Comparison of ENCODE assay signal across 8 mouse cellular contexts in genomic region chr5:30920621-30921020, GRCm38 (mm10). TPM values are rescaled to one million over a fixed set of nuclear protein-coding genes. Genes with fewer than 3 reads are reported as not detected.
A peak's percentile ranks its signal among the peaks of the same experiment; 100 is the strongest.
DNase-seq lines count a peak whose midpoint lies in the region; ATAC-seq and TF ChIP-seq lines count a peak whose summit lies in the region.

No protein-coding gene starts in this region.

- H3K36me3 ChIP-seq in midbrain, embryonic 10.5 days: peaks cover 10% of the 10 kb centered on the region
- no peaks in the 10 kb centered on the region; the same call in 1 of the 2 replicates for H3K36me3 ChIP-seq in midbrain, embryonic 11.5 days (ENCODE audit: control insufficient read depth, insufficient read depth, low read length)
- peaks cover 36% of the 10 kb centered on the region for H3K36me3 ChIP-seq in hindbrain, embryonic 10.5 days
- H3K36me3 ChIP-seq in liver, embryonic 12.5 days: peaks cover 47% of the 10 kb centered on the region
- H3K36me3 ChIP-seq in stomach, postnatal 0 days (ENCODE audit: control insufficient read depth, insufficient read depth, low read length): peaks cover 16% of the 10 kb centered on the region

- no peak for TF ChIP-seq EP300 in stomach, postnatal 0 days (optimal IDR thresholded peaks at IDR 0.05)

- no peak; the same call in 1 of the 2 replicates for ATAC-seq in midbrain, embryonic 11.5 days (ENCODE audit: low FRiP score)
- ATAC-seq in liver, embryonic 12.5 days: no peak
- ATAC-seq in stomach, postnatal 0 days (ENCODE audit: low FRiP score, low TSS enrichment): peak; percentile 21; the same call in 1 of the 2 replicates

- no peak overlapping the region for H3K9ac ChIP-seq in midbrain, embryonic 11.5 days (ENCODE audit: low read length)
- H3K9ac ChIP-seq in liver, embryonic 12.5 days: peak overlapping the region; percentile 70
- H3K9ac ChIP-seq in stomach, postnatal 0 days (ENCODE audit: low read length): peak overlapping the region; percentile 41; the same call in 1 of the 2 replicates

- no peak overlapping the region for H3K4me2 ChIP-seq in midbrain, embryonic 11.5 days
- peak overlapping the region; percentile 86 for H3K4me2 ChIP-seq in liver, embryonic 12.5 days
- peak overlapping the region; percentile 77 for H3K4me2 ChIP-seq in stomach, postnatal 0 days (replicated peaks; ENCODE audit: low read depth)

- peak overlapping the region; percentile 10; the same call in 1 of the 2 replicates for H3K27ac ChIP-seq in midbrain, embryonic 10.5 days (replicated peaks)
- H3K27ac ChIP-seq in midbrain, embryonic 11.5 days (ENCODE audit: low read depth, low read length): no peak overlapping the region
- H3K27ac ChIP-seq in hindbrain, embryonic 10.5 days: peak overlapping the region; percentile 46; the same call in 1 of the 2 replicates
- peak overlapping the region; percentile 86; the same call in 1 of the 2 replicates for H3K27ac ChIP-seq in liver, embryonic 12.5 days
- H3K27ac ChIP-seq in stomach, postnatal 0 days (replicated peaks): peak overlapping the region; percentile 35

- H3K4me1 ChIP-seq in midbrain, embryonic 10.5 days: peaks cover 49% of the 10 kb centered on the region
- peaks cover 16% of the 10 kb centered on the region for H3K4me1 ChIP-seq in midbrain, embryonic 11.5 days (ENCODE audit: control insufficient read depth, insufficient read depth, low read length)
- H3K4me1 ChIP-seq in hindbrain, embryonic 10.5 days (replicated peaks): peaks cover 50% of the 10 kb centered on the region
- peaks cover 78% of the 10 kb centered on the region for H3K4me1 ChIP-seq in liver, embryonic 12.5 days
- H3K4me1 ChIP-seq in stomach, postnatal 0 days (replicated peaks; ENCODE audit: control insufficient read depth, insufficient read depth): no peaks in the 10 kb centered on the region

- no peak for DNase-seq in midbrain, embryonic 10.5 days (ENCODE audit: low spot score)
- DNase-seq in midbrain, embryonic 11.5 days (ENCODE audit: low spot score, missing footprints): no peak
- DNase-seq in hindbrain, embryonic 10.5 days (ENCODE audit: low spot score): no peak
- DNase-seq in stomach, postnatal 0 days (ENCODE audit: low spot score): peak; percentile 66
- DNase-seq in frontal cortex, adult 2 months (ENCODE audit: extremely low spot score in 1 of 2, low spot score in 1 of 2): no peak
- DNase-seq in layer of hippocampus, adult 8-10 months (ENCODE audit: low spot score in 2 of 2): no peak
- DNase-seq in layer of hippocampus, postnatal 14 days (ENCODE audit: low spot score in 2 of 2): no peak

- H3K9me3 ChIP-seq in midbrain, embryonic 10.5 days (replicated peaks): no peaks in the 10 kb centered on the region
- no peaks in the 10 kb centered on the region for H3K9me3 ChIP-seq in midbrain, embryonic 11.5 days (ENCODE audit: control insufficient read depth, low read length)
- H3K9me3 ChIP-seq in hindbrain, embryonic 10.5 days: no peaks in the 10 kb centered on the region
- H3K9me3 ChIP-seq in liver, embryonic 12.5 days (replicated peaks): no peaks in the 10 kb centered on the region
- no peaks in the 10 kb centered on the region for H3K9me3 ChIP-seq in stomach, postnatal 0 days (ENCODE audit: control insufficient read depth, low read length)

- TF ChIP-seq CTCF in stomach, postnatal 0 days (IDR thresholded peaks at IDR 0.05; ENCODE audit: low read depth): no peak

- WGBS in midbrain, embryonic 10.5 days: 58% methylated on average over 19 of the region's 19 CpGs
- WGBS in midbrain, embryonic 11.5 days: 67% methylated on average over 19 of the region's 19 CpGs
- WGBS in hindbrain, embryonic 10.5 days: 61% methylated on average over 19 of the region's 19 CpGs
- WGBS in liver, embryonic 12.5 days (ENCODE audit: insufficient replicate concordance): 60% methylated on average over 19 of the region's 19 CpGs
- 47% methylated on average over 19 of the region's 19 CpGs for WGBS in stomach, postnatal 0 days

- peak overlapping the region; percentile 60 for H3K4me3 ChIP-seq in midbrain, embryonic 10.5 days
- no peak overlapping the region for H3K4me3 ChIP-seq in midbrain, embryonic 11.5 days (ENCODE audit: low read depth, low read length)
- peak overlapping the region; percentile 57 for H3K4me3 ChIP-seq in hindbrain, embryonic 10.5 days
- H3K4me3 ChIP-seq in liver, embryonic 12.5 days: peak overlapping the region; percentile 70
- H3K4me3 ChIP-seq in stomach, postnatal 0 days (ENCODE audit: low read depth, low read length): peak overlapping the region; percentile 47

- peaks cover 43% of the 10 kb centered on the region for H3K27me3 ChIP-seq in midbrain, embryonic 10.5 days (ENCODE audit: low read depth, poor library complexity, severe bottlenecking)
- no peaks in the 10 kb centered on the region; the same call in 1 of the 2 replicates for H3K27me3 ChIP-seq in midbrain, embryonic 11.5 days (ENCODE audit: control insufficient read depth, insufficient read depth, low read length)
- peaks cover 12% of the 10 kb centered on the region for H3K27me3 ChIP-seq in hindbrain, embryonic 10.5 days (ENCODE audit: insufficient read depth, poor library complexity, severe bottlenecking)
- H3K27me3 ChIP-seq in liver, embryonic 12.5 days (replicated peaks): no peaks in the 10 kb centered on the region
- H3K27me3 ChIP-seq in stomach, postnatal 0 days (ENCODE audit: control insufficient read depth, insufficient read depth, low read length): no peaks in the 10 kb centered on the region

RNA-seq across cellular contexts. Expression of gene Khk, which starts 0.6 kb away (rescaled TPM):
- 7.5 and 9.7 TPM in 2 replicates for polyA plus RNA-seq in midbrain, embryonic 10.5 days (2016; fragmentation: Nextera tagmentation; extraction: Ambion mirVana)
- 4.6 and 6.9 TPM in 2 replicates for polyA plus RNA-seq in midbrain, embryonic 11.5 days (2014; fragmentation: Nextera tagmentation; extraction: Ambion mirVana)
- 7.2 and 8.0 TPM in 2 replicates for polyA plus RNA-seq in hindbrain, embryonic 10.5 days (2016; fragmentation: Nextera tagmentation; extraction: Ambion mirVana)
- 33.6 and 36.3 TPM in 2 replicates for polyA plus RNA-seq in liver, embryonic 12.5 days (2016; fragmentation: Nextera tagmentation; extraction: Ambion mirVana)
- polyA plus RNA-seq in stomach, postnatal 0 days (2015; fragmentation: Nextera tagmentation; extraction: Ambion mirVana): 28.4 and 33.6 TPM in 2 replicates
- polyA plus RNA-seq in frontal cortex, adult 2 months (2012; rRNA removed): 28.4 and 30.6 TPM in 2 replicates
- 10 to 100 TPM; 13.2 to 23.8 (median 16.8) TPM for total RNA-seq in layer of hippocampus, adult 8-10 months (2022)
- 10 to 100 TPM; 11.5 to 12.9 TPM for total RNA-seq in layer of hippocampus, postnatal 14 days (2021)

RNA-seq across cellular contexts. Expression of gene Emilin1, which starts 7.4 kb away (rescaled TPM):
- polyA plus RNA-seq in midbrain, embryonic 10.5 days (2016; fragmentation: Nextera tagmentation; extraction: Ambion mirVana): 61.8 and 67.4 TPM in 2 replicates
- polyA plus RNA-seq in midbrain, embryonic 11.5 days (2014; fragmentation: Nextera tagmentation; extraction: Ambion mirVana): 28.1 and 30.3 TPM in 2 replicates
- 85.1 and 87.4 TPM in 2 replicates for polyA plus RNA-seq in hindbrain, embryonic 10.5 days (2016; fragmentation: Nextera tagmentation; extraction: Ambion mirVana)
- polyA plus RNA-seq in liver, embryonic 12.5 days (2016; fragmentation: Nextera tagmentation; extraction: Ambion mirVana): 70.0 and 73.6 TPM in 2 replicates
- 85.6 and 97.0 TPM in 2 replicates for polyA plus RNA-seq in stomach, postnatal 0 days (2015; fragmentation: Nextera tagmentation; extraction: Ambion mirVana)
- polyA plus RNA-seq in frontal cortex, adult 2 months (2012; rRNA removed): 4.2 and 4.7 TPM in 2 replicates
- total RNA-seq in layer of hippocampus, adult 8-10 months (2022): 1 to 10 TPM; 2.1 to 3.1 (median 2.6) TPM
- total RNA-seq in layer of hippocampus, postnatal 14 days (2021): 1 to 10 TPM; 3.9 to 4.5 TPM

RNA-seq across cellular contexts. Expression of gene Ost4, which starts 13.0 kb away (rescaled TPM):
- polyA plus RNA-seq in midbrain, embryonic 10.5 days (2016; fragmentation: Nextera tagmentation; extraction: Ambion mirVana): 380 and 415 TPM in 2 replicates
- polyA plus RNA-seq in midbrain, embryonic 11.5 days (2014; fragmentation: Nextera tagmentation; extraction: Ambion mirVana): 340 and 376 TPM in 2 replicates
- 405 and 407 TPM in 2 replicates for polyA plus RNA-seq in hindbrain, embryonic 10.5 days (2016; fragmentation: Nextera tagmentation; extraction: Ambion mirVana)
- 374 and 383 TPM in 2 replicates for polyA plus RNA-seq in liver, embryonic 12.5 days (2016; fragmentation: Nextera tagmentation; extraction: Ambion mirVana)
- 368 and 397 TPM in 2 replicates for polyA plus RNA-seq in stomach, postnatal 0 days (2015; fragmentation: Nextera tagmentation; extraction: Ambion mirVana)
- 158 and 207 TPM in 2 replicates for polyA plus RNA-seq in frontal cortex, adult 2 months (2012; rRNA removed)
- 100 to 1,000 TPM in 1 of 4 experiments, 10 to 100 TPM in 3; 78.4 to 104 (median 90.6) TPM for total RNA-seq in layer of hippocampus, adult 8-10 months (2022)
- 100 to 1,000 TPM; 100 to 108 TPM for total RNA-seq in layer of hippocampus, postnatal 14 days (2021)

RNA-seq across cellular contexts. Expression of gene Cgref1, which starts 24.8 kb away (rescaled TPM):
- 4.9 and 5.8 TPM in 2 replicates for polyA plus RNA-seq in midbrain, embryonic 10.5 days (2016; fragmentation: Nextera tagmentation; extraction: Ambion mirVana)
- polyA plus RNA-seq in midbrain, embryonic 11.5 days (2014; fragmentation: Nextera tagmentation; extraction: Ambion mirVana): 6.7 and 8.5 TPM in 2 replicates
- polyA plus RNA-seq in hindbrain, embryonic 10.5 days (2016; fragmentation: Nextera tagmentation; extraction: Ambion mirVana): 3.7 and 6.7 TPM in 2 replicates
- polyA plus RNA-seq in liver, embryonic 12.5 days (2016; fragmentation: Nextera tagmentation; extraction: Ambion mirVana): 4.2 and 5.1 TPM in 2 replicates
- 22.5 and 24.8 TPM in 2 replicates for polyA plus RNA-seq in stomach, postnatal 0 days (2015; fragmentation: Nextera tagmentation; extraction: Ambion mirVana)
- 25.6 and 39.1 TPM in 2 replicates for polyA plus RNA-seq in frontal cortex, adult 2 months (2012; rRNA removed)
- total RNA-seq in layer of hippocampus, adult 8-10 months (2022): 10 to 100 TPM; 13.8 to 19.2 (median 18.8) TPM
- total RNA-seq in layer of hippocampus, postnatal 14 days (2021): 10 to 100 TPM; 24.6 to 26.9 TPM

RNA-seq across cellular contexts. Expression of gene Agbl5, which starts 32.1 kb away (rescaled TPM):
- polyA plus RNA-seq in midbrain, embryonic 10.5 days (2016; fragmentation: Nextera tagmentation; extraction: Ambion mirVana): 17.4 and 20.1 TPM in 2 replicates
- 22.0 and 22.3 TPM in 2 replicates for polyA plus RNA-seq in midbrain, embryonic 11.5 days (2014; fragmentation: Nextera tagmentation; extraction: Ambion mirVana)
- polyA plus RNA-seq in hindbrain, embryonic 10.5 days (2016; fragmentation: Nextera tagmentation; extraction: Ambion mirVana): 18.4 and 24.2 TPM in 2 replicates
- 7.0 and 7.2 TPM in 2 replicates for polyA plus RNA-seq in liver, embryonic 12.5 days (2016; fragmentation: Nextera tagmentation; extraction: Ambion mirVana)
- polyA plus RNA-seq in stomach, postnatal 0 days (2015; fragmentation: Nextera tagmentation; extraction: Ambion mirVana): 6.9 and 9.1 TPM in 2 replicates
- 24.2 and 25.4 TPM in 2 replicates for polyA plus RNA-seq in frontal cortex, adult 2 months (2012; rRNA removed)
- total RNA-seq in layer of hippocampus, adult 8-10 months (2022): 10 to 100 TPM; 14.4 to 19.3 (median 16.2) TPM
- 10 to 100 TPM; 12.7 to 14.7 TPM for total RNA-seq in layer of hippocampus, postnatal 14 days (2021)
